Mouse (Mus musculus): Measurements from ENCODE around the gene Gm36210. TPM values are rescaled to one million over a fixed set of nuclear protein-coding genes. Genes with fewer than 3 reads are reported as not detected.
A peak's percentile ranks its signal among the peaks of the same experiment; 100 is the strongest.

Gene Gm36210
- polyA plus RNA-seq, 1 experiment from 2014 or later, result 0.29 TPM

DNA sequence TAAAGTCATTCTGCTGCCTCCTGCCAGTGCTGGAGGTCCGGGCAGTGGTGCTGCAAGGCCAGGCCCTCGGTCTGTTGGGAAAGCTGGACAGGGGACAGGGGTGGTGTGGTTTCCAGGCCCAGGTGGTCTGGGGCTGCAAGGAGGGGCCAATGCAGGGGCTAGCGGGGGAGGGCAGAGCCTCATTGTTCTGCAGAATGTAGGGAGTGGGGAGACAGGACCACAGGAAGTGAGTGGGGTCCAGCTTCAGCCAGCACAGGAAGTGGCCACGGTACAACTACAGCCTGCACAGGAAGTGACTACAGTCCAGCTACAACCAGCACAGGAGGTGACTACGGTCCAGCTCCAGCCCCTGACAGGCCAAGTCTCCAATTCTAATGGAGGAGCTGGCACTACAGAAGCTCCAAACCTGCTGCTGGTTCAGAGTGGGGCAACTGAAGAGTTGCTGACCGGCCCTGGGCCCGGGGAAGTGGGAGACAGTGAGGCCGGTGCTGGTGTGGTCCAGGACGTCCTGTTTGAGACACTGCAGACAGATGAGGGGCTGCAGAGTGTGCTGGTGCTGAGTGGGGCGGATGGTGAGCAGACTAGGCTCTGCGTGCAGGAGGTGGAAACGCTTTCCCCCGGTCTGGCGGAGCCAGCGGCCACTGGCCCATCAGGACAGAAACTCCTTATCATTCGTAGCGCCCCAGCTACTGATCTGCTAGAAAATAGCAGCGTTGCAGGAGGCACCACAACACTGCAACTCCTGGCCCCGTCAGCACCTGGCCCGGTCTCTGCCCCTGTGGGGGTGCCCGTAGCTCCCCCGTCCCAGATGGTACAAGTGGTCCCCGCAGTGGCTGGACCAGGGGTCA is 14.9 kb upstream of the Gm36210 start:
- Histone ChIP-seq H3K4me2 (ENCODE audit: low read depth) (no peak overlapping the region), H3K4me3 (ENCODE audit: low read depth, low read length) (no peak overlapping the region), H3K36me3 (ENCODE audit: control insufficient read depth, insufficient read depth, low read length) (peaks cover 20% of the 10 kb centered on the region), H3K4me1 (ENCODE audit: control insufficient read depth, insufficient read depth, low read length) (peaks cover 45% of the 10 kb centered on the region), H3K27ac (ENCODE audit: low read depth, low read length) (peak overlapping the region; percentile 95), H3K9ac (ENCODE audit: low read length) (peak overlapping the region; percentile 39; the same call in 1 of the 2 replicates), H3K9me3 (ENCODE audit: control insufficient read depth, low read length) (no peaks in the 10 kb centered on the region), H3K27me3 (ENCODE audit: control insufficient read depth, insufficient read depth, low read length) (no peaks in the 10 kb centered on the region)
- 66% methylated on average over 23 of the region's 23 CpGs for WGBS
- DNase-seq (ENCODE audit: low spot score) (no peak), ATAC-seq (ENCODE audit: insufficient read depth, low FRiP score, low TSS enrichment) (no peak)

DNA sequence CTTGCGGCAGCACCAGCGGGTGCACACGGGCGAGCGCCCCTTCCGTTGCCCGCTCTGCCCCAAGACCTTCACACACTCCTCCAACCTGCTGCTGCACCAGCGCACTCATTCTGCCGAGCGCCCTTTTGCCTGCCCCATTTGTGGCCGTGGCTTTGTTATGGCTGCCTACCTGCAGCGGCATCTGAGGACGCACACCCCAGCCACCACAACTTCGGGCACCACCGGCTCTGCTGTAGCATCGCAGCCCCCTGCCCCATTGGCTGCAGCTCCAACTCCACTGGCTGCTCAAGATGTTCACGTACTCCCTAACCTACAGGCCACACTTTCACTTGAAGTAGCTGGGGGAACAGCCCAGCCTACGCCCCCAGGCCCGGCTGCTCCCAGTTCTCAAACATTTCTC is 14.2 kb upstream of the Gm36210 start:
- no peak overlapping the region for H3K4me2 ChIP-seq (ENCODE audit: low read depth)
- WGBS, result 87% methylated on average over 19 of the region's 19 CpGs
- peaks cover 45% of the 10 kb centered on the region for H3K4me1 ChIP-seq (ENCODE audit: control insufficient read depth, insufficient read depth, low read length)
- 0 out of 2 replicates have a peak overlapping the region, but pooled peaks have one; percentile 34 for H3K27ac ChIP-seq (ENCODE audit: low read depth, low read length)
- no peaks in the 10 kb centered on the region for H3K9me3 ChIP-seq (ENCODE audit: control insufficient read depth, low read length)
- H3K27me3 ChIP-seq (ENCODE audit: control insufficient read depth, insufficient read depth, low read length), result no peaks in the 10 kb centered on the region
- no peak overlapping the region for H3K9ac ChIP-seq (ENCODE audit: low read length)
- no peak overlapping the region for H3K4me3 ChIP-seq (ENCODE audit: low read depth, low read length)
- H3K36me3 ChIP-seq (ENCODE audit: control insufficient read depth, insufficient read depth, low read length), result peaks cover 20% of the 10 kb centered on the region
- DNase-seq (ENCODE audit: low spot score) (no peak), ATAC-seq (ENCODE audit: insufficient read depth, low FRiP score, low TSS enrichment) (no peak)

DNA sequence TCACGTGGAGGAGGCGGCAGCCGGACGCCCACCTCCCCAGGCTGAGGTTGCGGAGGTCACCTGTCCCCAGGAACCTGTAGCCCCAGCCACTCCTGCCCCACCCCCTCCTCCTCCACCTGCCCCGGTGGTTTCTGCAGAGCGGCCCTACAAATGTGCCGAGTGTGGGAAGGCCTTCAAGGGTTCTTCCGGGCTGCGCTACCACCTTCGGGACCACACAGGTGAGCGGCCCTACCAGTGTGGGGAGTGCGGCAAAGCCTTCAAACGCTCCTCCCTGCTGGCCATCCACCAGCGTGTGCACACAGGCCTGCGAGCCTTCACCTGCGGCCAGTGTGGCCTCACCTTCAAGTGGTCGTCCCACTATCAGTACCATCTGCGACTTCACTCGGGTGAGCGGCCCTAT is 13.7 kb upstream of the Gm36210 start:
- no peaks in the 10 kb centered on the region for H3K9me3 ChIP-seq (ENCODE audit: control insufficient read depth, low read length)
- WGBS, result 89% methylated on average over 21 of the region's 21 CpGs
- ATAC-seq (ENCODE audit: insufficient read depth, low FRiP score, low TSS enrichment) (no peak), DNase-seq (ENCODE audit: low spot score) (no peak)
- H3K4me3 ChIP-seq (ENCODE audit: low read depth, low read length), result no peak overlapping the region
- H3K4me1 ChIP-seq (ENCODE audit: control insufficient read depth, insufficient read depth, low read length), result peaks cover 45% of the 10 kb centered on the region
- no peak overlapping the region for H3K4me2 ChIP-seq (ENCODE audit: low read depth)
- no peak overlapping the region for H3K27ac ChIP-seq (ENCODE audit: low read depth, low read length)
- no peaks in the 10 kb centered on the region for H3K27me3 ChIP-seq (ENCODE audit: control insufficient read depth, insufficient read depth, low read length)
- H3K36me3 ChIP-seq (ENCODE audit: control insufficient read depth, insufficient read depth, low read length), result peaks cover 20% of the 10 kb centered on the region
- H3K9ac ChIP-seq (ENCODE audit: low read length), result no peak overlapping the region

DNA sequence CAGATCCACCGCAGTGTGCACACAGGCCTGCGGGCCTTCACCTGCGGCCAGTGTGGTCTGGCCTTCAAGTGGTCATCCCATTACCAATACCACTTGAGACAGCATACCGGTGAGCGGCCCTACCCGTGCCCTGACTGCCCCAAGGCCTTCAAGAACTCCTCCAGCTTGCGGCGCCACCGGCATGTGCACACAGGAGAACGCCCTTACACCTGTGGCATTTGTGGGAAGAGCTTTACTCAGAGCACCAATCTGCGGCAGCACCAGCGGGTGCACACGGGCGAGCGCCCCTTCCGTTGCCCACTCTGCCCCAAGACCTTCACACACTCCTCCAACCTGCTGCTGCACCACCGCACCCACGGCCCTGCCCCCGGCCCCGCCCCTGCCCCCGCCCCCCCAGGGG is 12.8 kb upstream of the Gm36210 start:
- DNase-seq (ENCODE audit: low spot score) (no peak), ATAC-seq (ENCODE audit: insufficient read depth, low FRiP score, low TSS enrichment) (no peak)
- Histone ChIP-seq H3K4me2 (ENCODE audit: low read depth) (no peak overlapping the region), H3K27me3 (ENCODE audit: control insufficient read depth, insufficient read depth, low read length) (no peaks in the 10 kb centered on the region), H3K4me1 (ENCODE audit: control insufficient read depth, insufficient read depth, low read length) (peaks cover 45% of the 10 kb centered on the region), H3K27ac (ENCODE audit: low read depth, low read length) (no peak overlapping the region), H3K9ac (ENCODE audit: low read length) (no peak overlapping the region; the same call in 1 of the 2 replicates), H3K9me3 (ENCODE audit: control insufficient read depth, low read length) (no peaks in the 10 kb centered on the region), H3K4me3 (ENCODE audit: low read depth, low read length) (no peak overlapping the region), H3K36me3 (ENCODE audit: control insufficient read depth, insufficient read depth, low read length) (peaks cover 20% of the 10 kb centered on the region)
- WGBS, result 93% methylated on average over 19 of the region's 21 CpGs

DNA sequence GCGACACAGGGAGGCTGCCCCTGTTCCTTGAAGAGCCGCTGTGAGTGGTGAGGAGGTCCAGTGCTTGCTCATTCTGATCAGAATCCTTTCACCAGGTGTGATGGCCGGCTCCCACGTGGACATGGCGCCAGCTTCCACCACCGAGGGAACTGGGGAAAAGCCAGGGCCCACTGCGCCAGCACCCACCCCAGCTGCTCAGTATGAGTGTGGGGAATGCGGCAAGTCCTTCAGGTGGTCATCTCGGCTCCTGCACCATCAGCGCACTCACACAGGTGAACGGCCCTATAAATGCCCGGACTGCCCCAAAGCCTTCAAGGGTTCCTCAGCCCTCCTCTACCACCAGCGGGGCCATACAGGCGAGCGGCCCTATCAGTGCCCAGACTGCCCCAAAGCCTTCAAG is 12.4 kb upstream of the Gm36210 start:
- no peak overlapping the region for H3K4me2 ChIP-seq (ENCODE audit: low read depth)
- peaks cover 41% of the 10 kb centered on the region for H3K4me1 ChIP-seq (ENCODE audit: control insufficient read depth, insufficient read depth, low read length)
- 93% methylated on average over 15 of the region's 15 CpGs for WGBS
- H3K4me3 ChIP-seq (ENCODE audit: low read depth, low read length), result no peak overlapping the region
- no peak for ATAC-seq (ENCODE audit: insufficient read depth, low FRiP score, low TSS enrichment)
- H3K9me3 ChIP-seq (ENCODE audit: control insufficient read depth, low read length), result no peaks in the 10 kb centered on the region
- H3K9ac ChIP-seq (ENCODE audit: low read length), result no peak overlapping the region
- H3K27ac ChIP-seq (ENCODE audit: low read depth, low read length), result no peak overlapping the region
- DNase-seq (ENCODE audit: low spot score), result no peak
- H3K36me3 ChIP-seq (ENCODE audit: control insufficient read depth, insufficient read depth, low read length), result peaks cover 20% of the 10 kb centered on the region
- no peaks in the 10 kb centered on the region for H3K27me3 ChIP-seq (ENCODE audit: control insufficient read depth, insufficient read depth, low read length)

DNA sequence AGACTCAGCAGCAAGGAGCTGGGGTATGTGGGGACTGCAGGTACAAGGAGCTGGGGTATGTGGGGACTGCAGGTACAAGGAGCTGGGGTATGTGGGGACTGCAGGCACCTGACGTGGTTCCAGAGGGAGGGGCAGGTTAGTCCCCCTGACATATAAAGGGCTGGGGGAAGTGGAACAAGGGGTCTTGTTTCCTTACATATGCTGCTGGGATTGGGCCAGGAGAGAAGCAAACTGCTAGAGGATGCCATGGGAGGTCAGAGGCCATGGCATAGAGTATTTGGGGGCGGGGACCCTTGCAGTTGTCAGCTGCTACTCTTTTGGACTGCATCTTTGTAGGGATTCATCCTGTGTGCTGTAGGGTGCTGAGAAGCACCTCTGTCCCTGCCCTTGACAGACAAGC is 11.2 kb upstream of the Gm36210 start:
- ATAC-seq (ENCODE audit: insufficient read depth, low FRiP score, low TSS enrichment), result no peak

DNA sequence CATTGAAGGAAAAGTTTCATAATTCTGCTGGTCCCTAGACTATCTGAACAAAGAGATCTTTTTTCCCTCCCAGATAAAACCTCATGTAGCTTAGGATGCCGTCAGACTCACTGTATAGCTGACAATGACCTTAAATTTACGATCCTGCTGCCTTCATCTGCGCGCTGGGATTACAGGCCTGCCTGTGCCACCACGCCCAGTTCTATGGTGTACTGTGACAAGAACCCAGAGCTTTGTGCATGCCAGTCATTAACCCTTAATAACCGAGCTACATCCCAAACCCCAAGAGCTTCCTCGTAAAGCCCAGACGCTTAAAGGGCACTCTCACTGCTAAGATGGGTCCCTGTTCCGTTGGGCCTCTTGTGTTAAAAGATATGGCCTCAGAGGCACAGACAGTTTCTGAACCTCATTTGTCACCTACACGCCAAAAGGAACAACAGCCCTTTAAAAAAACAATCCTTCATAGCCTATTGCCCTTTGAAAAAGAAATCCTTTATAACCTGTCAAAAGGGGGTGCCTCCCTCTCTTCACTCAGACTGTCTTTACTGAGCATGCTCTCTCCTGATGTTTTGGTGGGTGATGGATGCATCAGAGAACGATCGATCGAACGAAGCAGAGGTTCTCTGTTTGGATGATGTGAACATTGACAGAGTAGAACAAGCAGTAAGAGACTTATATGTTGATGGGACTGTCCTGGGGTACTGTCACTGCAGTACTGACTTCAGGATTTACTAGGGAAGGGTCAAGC is 9.5 kb upstream of the Gm36210 start:
- peaks cover 20% of the 10 kb centered on the region for H3K36me3 ChIP-seq (ENCODE audit: control insufficient read depth, insufficient read depth, low read length)
- ATAC-seq (ENCODE audit: insufficient read depth, low FRiP score, low TSS enrichment) (peak; percentile 62), DNase-seq (ENCODE audit: low spot score) (peak; percentile 35)
- peak overlapping the region; percentile 62 for H3K4me2 ChIP-seq (ENCODE audit: low read depth)
- whole genome bisulfite sequencing, result 16% methylated on average over 14 of the region's 14 CpGs
- peak overlapping the region; percentile 94 for H3K9ac ChIP-seq (ENCODE audit: low read length)
- H3K4me1 ChIP-seq (ENCODE audit: control insufficient read depth, insufficient read depth, low read length), result peaks cover 16% of the 10 kb centered on the region
- H3K27ac ChIP-seq (ENCODE audit: low read depth, low read length), result peak overlapping the region; percentile 96
- no peaks in the 10 kb centered on the region for H3K9me3 ChIP-seq (ENCODE audit: control insufficient read depth, low read length)
- peak overlapping the region; percentile 74 for H3K4me3 ChIP-seq (ENCODE audit: low read depth, low read length)
- no peaks in the 10 kb centered on the region; the same call in 1 of the 2 replicates for H3K27me3 ChIP-seq (ENCODE audit: control insufficient read depth, insufficient read depth, low read length)

More for the DNA sequence above, 11.2 kb upstream of the Gm36210 start:
- Histone ChIP-seq H3K27ac (ENCODE audit: low read depth, low read length) (no peak overlapping the region), H3K4me1 (ENCODE audit: control insufficient read depth, insufficient read depth, low read length) (peaks cover 32% of the 10 kb centered on the region), H3K9ac (ENCODE audit: low read length) (0 out of 2 replicates have a peak overlapping the region, but pooled peaks have one; percentile 32), H3K4me3 (ENCODE audit: low read depth, low read length) (no peak overlapping the region), H3K27me3 (ENCODE audit: control insufficient read depth, insufficient read depth, low read length) (no peaks in the 10 kb centered on the region), H3K36me3 (ENCODE audit: control insufficient read depth, insufficient read depth, low read length) (peaks cover 20% of the 10 kb centered on the region), H3K9me3 (ENCODE audit: control insufficient read depth, low read length) (no peaks in the 10 kb centered on the region), H3K4me2 (ENCODE audit: low read depth) (no peak overlapping the region)
- DNase-seq (ENCODE audit: low spot score), result no peak
- WGBS, result 94% methylated on average over 2 of the region's 2 CpGs

DNA sequence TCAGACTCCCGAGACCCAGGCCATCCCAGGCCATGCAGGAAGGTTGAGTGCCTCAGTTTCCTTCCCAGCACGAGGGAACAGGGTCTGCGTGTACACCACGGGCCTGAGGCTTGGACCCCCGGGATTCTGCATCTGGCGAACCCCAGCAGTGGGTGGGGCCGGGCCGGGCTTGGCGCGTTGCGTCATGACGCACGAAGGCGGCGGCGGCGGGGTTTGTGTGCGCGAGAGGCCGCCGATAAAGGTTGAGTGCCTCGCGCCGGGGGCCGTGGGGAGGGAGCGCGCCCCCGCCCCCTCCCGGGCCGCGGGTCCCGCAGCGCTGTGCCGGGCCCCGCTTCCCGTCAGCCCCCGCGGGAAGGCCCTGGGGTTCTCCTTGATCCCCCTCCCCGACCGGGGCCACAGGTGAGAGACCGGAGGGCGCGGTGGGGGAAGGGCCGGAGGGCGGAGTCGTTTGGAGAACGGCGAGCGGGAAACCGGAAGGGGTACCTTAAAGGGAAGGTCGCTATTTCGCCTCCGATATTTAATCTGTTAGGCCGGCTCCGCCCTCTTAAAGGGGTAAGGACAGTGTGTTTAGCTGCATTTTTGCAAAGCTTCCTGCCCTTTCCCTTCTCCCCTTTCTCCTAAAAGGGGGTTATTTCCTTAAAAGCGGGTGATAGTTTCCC is 8.8 kb upstream of the Gm36210 start, which contains the start of gene Zfp628:
TSS of gene Zfp628 (plus strand) at position 211 of the 659 bp plus-strand sequence.
- under 1% methylated on average over 50 of the region's 56 CpGs for WGBS
- Histone ChIP-seq H3K4me3 (ENCODE audit: low read depth, low read length) (peak within 1 kb of the TSS; percentile 74), H3K4me2 (ENCODE audit: low read depth) (peak within 1 kb of the TSS; percentile 62), H3K36me3 (ENCODE audit: control insufficient read depth, insufficient read depth, low read length) (peaks cover 14% of the 10 kb centered on the region), H3K27ac (ENCODE audit: low read depth, low read length) (peak within 1 kb of the TSS; percentile 96), H3K27me3 (ENCODE audit: control insufficient read depth, insufficient read depth, low read length) (no peaks in the 10 kb centered on the region; the same call in 1 of the 2 replicates), H3K4me1 (ENCODE audit: control insufficient read depth, insufficient read depth, low read length) (peaks cover 16% of the 10 kb centered on the region), H3K9me3 (ENCODE audit: control insufficient read depth, low read length) (no peaks in the 10 kb centered on the region), H3K9ac (ENCODE audit: low read length) (peak within 1 kb of the TSS; percentile 94)
- DNase-seq (ENCODE audit: low spot score) (peak; percentile 93), ATAC-seq (ENCODE audit: insufficient read depth, low FRiP score, low TSS enrichment) (peak; percentile 87)
